Mouse (Mus musculus) neural tube, embryonic 15.5 days (tissue): ENCODE results near the gene Memo1. TPM values are rescaled to one million over a fixed set of nuclear protein-coding genes. Genes with fewer than 3 reads are reported as not detected.

ENCODE experiments used
- ATAC-seq: fragments of 200-750 bp; cut with Nextera tagmentation; 2 replicates; pipeline ENCODE4 v1.8.0; 2017; ENCODE audit warnings: mild to moderate bottlenecking, moderate TSS enrichment, moderate library complexity; ENCODE audit not compliant: low FRiP score
- H3K27ac ChIP-seq: fragments of 300-500 bp; sonication (generic); replicated peaks from 2 replicates; pipeline ENCODE4 v1.5.1; 2015; ENCODE audit warnings: mild to moderate bottlenecking, inconsistent platforms
- H3K27me3 ChIP-seq: fragments of 300-500 bp; sonication (generic); replicated peaks from 2 replicates; pipeline ENCODE4 v1.6.1; 2015; ENCODE audit warnings: inconsistent platforms
- H3K36me3 ChIP-seq: fragments of 300-500 bp; sonication (generic); 2 replicates; pipeline ENCODE4 v1.6.1; 2015; ENCODE audit warnings: inconsistent platforms
- H3K4me1 ChIP-seq: fragments of 300-500 bp; sonication (generic); 2 replicates; pipeline ENCODE4 v1.6.1; 2015; ENCODE audit warnings: inconsistent platforms
- H3K4me2 ChIP-seq: fragments of 300-500 bp; sonication (generic); 2 replicates; pipeline ENCODE4 v1.6.1; 2015; ENCODE audit warnings: inconsistent platforms, mild to moderate bottlenecking, moderate library complexity
- H3K4me3 ChIP-seq: fragments of 300-500 bp; sonication (generic); replicated peaks from 2 replicates; pipeline ENCODE4 v1.5.1; 2015; ENCODE audit warnings: mild to moderate bottlenecking, inconsistent platforms
- H3K9ac ChIP-seq: fragments of 300-500 bp; sonication (generic); replicated peaks from 2 replicates; pipeline ENCODE4 v1.6.1; 2015; ENCODE audit warnings: mild to moderate bottlenecking, inconsistent platforms
- H3K9me3 ChIP-seq: fragments of 300-500 bp; sonication (generic); replicated peaks from 2 replicates; pipeline ENCODE4 v1.6.1; 2016; ENCODE audit warnings: inconsistent platforms
- WGBS: fragments of 180-500 bp; shearing (Covaris S2); methylation state at CpG from one replicate; pipeline ENCODE4 v1.1.7; 2015; ENCODE audit warnings: mixed read lengths; 5-methylcytosine and 5-hydroxymethylcytosine counted together
- polyA plus RNA-seq: library from polyadenylated mRNA; unstranded; fragments of >200 nt; fragmentation: Nextera tagmentation; extraction: Ambion mirVana; gene quantifications from 2 replicates; pipeline ENCODE4 v1.2.1, GENCODE M21; 2015

Memo1 gene
- polyA plus RNA-seq, 1 experiment from 2014 or later, result 56.6 TPM

DNA sequence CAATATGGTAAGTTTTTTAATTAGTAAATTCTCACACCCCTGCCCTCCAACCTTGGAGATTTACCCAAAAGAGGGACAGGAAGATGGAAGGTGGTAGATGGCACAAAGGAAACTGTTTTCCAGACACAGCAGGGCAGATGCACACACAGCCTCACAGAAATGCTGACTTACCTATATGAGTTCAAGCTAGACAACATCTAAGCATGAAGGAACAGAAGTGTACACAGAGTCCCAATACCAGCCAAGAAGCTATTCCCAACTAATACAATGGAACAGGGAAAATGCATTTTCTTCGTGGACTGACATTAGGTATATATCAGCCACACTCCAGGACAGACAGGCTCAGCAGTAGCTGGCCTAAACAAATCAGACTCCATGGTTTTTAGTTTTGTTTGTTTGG lies 122.5 kb downstream of the Memo1 start:
- H3K27ac ChIP-seq, result no peak overlapping the region
- 78% methylated on average over 1 of the region's 1 CpGs for WGBS
- ATAC-seq, result no peak

DNA sequence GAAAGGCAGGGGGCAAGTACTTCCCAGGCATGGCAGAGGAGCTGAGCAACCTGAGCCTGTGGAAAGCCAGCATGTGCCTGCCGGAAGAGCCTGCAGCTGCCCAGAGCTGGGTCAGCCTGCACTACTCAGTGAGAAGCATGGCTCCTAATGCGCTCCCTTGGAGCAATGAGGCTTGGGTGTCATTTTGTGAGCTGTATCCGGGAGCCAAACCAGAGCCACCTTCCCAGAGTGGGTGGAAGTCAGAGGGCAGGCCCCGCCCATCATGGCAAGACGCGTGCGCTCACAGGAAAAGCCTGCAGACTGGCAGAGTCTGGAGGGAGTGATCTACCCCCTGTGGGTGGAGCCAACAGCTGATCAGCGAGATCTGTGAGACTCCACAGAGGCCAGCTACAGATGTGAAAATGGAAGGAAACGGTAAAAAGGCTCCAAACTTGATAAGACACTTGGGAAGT lies 135.9 kb downstream of the Memo1 start:
- Histone ChIP-seq H3K9ac (peak overlapping the region; percentile 32; the same call in 1 of the 2 replicates), H3K4me3 (peak overlapping the region; percentile 36), H3K9me3 (no peaks in the 10 kb centered on the region), H3K27me3 (no peaks in the 10 kb centered on the region), H3K4me1 (peaks cover 3% of the 10 kb centered on the region; the same call in 1 of the 2 replicates), H3K27ac (peak overlapping the region; percentile 58; the same call in 1 of the 2 replicates), H3K36me3 (no peaks in the 10 kb centered on the region), H3K4me2 (peak overlapping the region; percentile 62)
- whole genome bisulfite sequencing, result 2% methylated on average over 9 of the region's 9 CpGs
- peak; percentile 89 for ATAC-seq

More for the DNA sequence above, 122.5 kb downstream of the Memo1 start:
- Histone ChIP-seq H3K4me1 (no peaks in the 10 kb centered on the region), H3K9me3 (no peaks in the 10 kb centered on the region), H3K4me2 (no peak overlapping the region), H3K9ac (no peak overlapping the region), H3K36me3 (no peaks in the 10 kb centered on the region), H3K27me3 (no peaks in the 10 kb centered on the region), H3K4me3 (no peak overlapping the region)

DNA sequence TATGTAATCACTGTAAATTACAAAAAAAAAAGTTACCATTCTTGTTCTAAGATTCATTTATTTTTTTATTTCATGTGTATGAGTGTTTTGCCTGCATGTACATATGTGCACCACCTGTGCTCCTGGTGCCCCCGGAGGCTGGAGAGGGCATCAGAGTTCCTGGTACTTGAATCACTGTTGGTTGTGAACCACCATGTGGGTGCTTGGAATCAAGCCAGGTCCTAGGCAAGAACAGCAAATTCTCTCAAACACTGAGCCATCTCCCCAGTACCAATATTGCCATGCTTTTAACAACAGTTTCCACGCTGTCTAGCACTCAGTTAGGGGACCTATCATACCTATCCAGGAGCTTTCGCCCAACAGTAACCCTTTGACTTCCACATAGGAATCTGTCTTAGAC lies 137.2 kb downstream of the Memo1 start:
- Histone ChIP-seq H3K9ac (no peak overlapping the region), H3K27me3 (no peaks in the 10 kb centered on the region), H3K36me3 (no peaks in the 10 kb centered on the region), H3K9me3 (no peaks in the 10 kb centered on the region), H3K27ac (no peak overlapping the region), H3K4me2 (no peak overlapping the region), H3K4me1 (peaks cover 3% of the 10 kb centered on the region; the same call in 1 of the 2 replicates), H3K4me3 (no peak overlapping the region)
- ATAC-seq, result no peak
- 85% methylated on average over 3 of the region's 3 CpGs for WGBS

Other genes with a start within 250 kb of the Memo1 start
- 0.24 and 0.33 TPM in 2 replicates for gene Srd5a2, start 247.6 kb downstream of the Memo1 start, polyA plus RNA-seq
- gene Dpy30, start 28.4 kb upstream of the Memo1 start, polyA plus RNA-seq, result 236 and 249 TPM in 2 replicates
- 24.1 and 31.5 TPM in 2 replicates for gene Spast, start 43.5 kb upstream of the Memo1 start, polyA plus RNA-seq
- gene Slc30a6, start 100.1 kb upstream of the Memo1 start, polyA plus RNA-seq, result 31.4 and 32.6 TPM in 2 replicates
- gene Nlrc4, start 163.6 kb upstream of the Memo1 start, polyA plus RNA-seq, result 0.37 and 0.78 TPM in 2 replicates
- 56.1 and 56.2 TPM in 2 replicates for gene Yipf4, start 194.0 kb upstream of the Memo1 start, polyA plus RNA-seq
- 80.0 and 81.9 TPM in 2 replicates for gene Birc6, start 232.8 kb upstream of the Memo1 start, polyA plus RNA-seq